Mouse (Mus musculus): Measurements from ENCODE around the gene BC107364. TPM values are rescaled to one million over a fixed set of nuclear protein-coding genes. Genes with fewer than 3 reads are reported as not detected.
"Not testable (repeated sequence)": the region's sequence is repeated elsewhere in the genome, so short reads cannot be mapped to it uniquely, and the experiment has no call there.

The BC107364 gene
- polyA plus RNA-seq, 1 experiment, result not detected

GRCm38 (mm10) chr3:96477084-96477483 is 25.0 kb upstream of the BC107364 start:
- no peaks in the 10 kb centered on the region; the same call in 1 of the 2 replicates for H3K4me1 ChIP-seq (ENCODE audit: control insufficient read depth, insufficient read depth, insufficient read length, low read length)
- H3K27ac ChIP-seq (replicated peaks; ENCODE audit: low read depth, low read length), result no peak overlapping the region
- no peak overlapping the region for H3K4me3 ChIP-seq (ENCODE audit: insufficient read depth, low read depth, low read length)

DNA sequence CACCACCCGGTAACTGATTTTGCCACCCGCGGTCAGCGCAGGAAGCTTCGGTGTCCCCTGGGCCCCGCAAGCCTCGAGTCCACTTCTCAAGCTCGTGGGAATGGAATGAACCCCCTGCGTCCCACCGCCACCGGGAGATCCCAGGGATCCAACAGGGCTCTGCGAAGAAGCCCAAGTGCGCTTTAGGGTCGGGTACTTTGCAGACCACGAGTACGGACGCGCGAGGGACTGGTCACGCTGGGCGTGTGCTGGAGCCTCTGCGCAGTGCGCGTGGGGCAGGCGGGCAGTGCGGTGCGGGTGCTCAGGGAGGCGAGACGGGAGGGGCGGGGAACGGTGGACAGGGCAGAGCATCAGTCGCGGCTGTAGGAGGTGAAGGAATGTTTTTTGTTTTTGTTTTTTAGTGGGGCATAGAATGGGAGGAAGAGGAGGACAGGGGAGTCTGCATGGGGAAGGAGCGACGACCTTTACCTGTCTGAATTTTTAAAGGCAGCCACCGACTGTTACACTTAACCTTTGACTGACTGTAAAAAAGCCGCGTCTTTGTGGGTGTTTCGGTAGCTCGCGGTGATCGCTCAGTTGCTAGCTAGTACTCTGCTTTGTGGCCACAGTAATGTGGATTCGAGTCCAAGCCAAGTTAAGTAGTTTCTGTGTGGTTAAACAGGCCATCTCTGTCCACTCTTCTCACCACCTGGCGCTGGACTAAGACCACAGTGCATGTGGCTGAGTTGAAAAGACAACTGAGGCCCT is 23.0 kb upstream of the BC107364 start:
- H3K4me1 ChIP-seq (ENCODE audit: control insufficient read depth, insufficient read depth, insufficient read length, low read length), result no peaks in the 10 kb centered on the region; the same call in 1 of the 2 replicates
- no peak overlapping the region for H3K27ac ChIP-seq (replicated peaks; ENCODE audit: low read depth, low read length)
- peak overlapping the region; percentile 19 for H3K4me3 ChIP-seq (ENCODE audit: insufficient read depth, low read depth, low read length)

DNA sequence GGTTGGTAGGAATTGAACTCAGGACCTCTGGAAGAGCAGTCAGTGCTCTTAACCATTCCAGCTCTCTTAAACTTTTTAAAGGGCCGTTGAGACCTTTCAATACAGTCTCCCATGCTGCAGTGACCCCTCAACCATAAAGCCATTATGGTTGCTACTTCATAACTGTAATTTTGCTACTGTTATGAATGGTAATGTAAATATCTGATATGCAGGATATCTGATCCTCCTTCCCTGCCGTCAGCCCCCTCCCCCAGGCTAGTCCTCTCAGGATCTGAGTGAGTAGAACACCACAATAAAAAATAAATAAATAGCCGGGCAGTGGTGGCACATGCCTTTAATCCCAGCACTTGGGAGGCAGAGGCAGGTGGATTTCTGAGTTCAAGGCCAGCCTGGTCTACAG is 21.4 kb upstream of the BC107364 start:
- H3K4me3 ChIP-seq (ENCODE audit: insufficient read depth, low read depth, low read length); H3K27ac ChIP-seq (replicated peaks; ENCODE audit: low read depth, low read length); H3K4me1 ChIP-seq (ENCODE audit: control insufficient read depth, insufficient read depth, insufficient read length, low read length): not testable (repeated sequence)

DNA sequence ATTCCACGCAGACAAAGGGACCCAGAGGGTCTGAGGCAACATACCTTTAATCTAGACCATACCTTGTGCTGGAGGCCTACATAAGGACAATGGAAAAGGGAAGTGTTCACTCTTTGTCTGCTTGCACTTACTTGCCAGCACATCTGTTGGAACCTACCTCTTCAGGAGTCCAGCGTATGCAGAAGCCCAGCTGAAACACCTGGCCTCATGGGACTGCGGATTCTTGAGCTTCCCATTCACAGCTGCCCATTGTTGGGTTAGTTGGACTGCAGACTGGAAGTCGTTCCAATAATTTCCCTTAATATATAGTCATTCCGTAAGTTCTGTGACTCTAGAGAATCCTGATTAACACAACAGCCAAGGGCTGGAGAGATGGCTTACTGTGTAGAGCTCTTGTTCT is 20.0 kb upstream of the BC107364 start:
- no peak overlapping the region for H3K27ac ChIP-seq (replicated peaks; ENCODE audit: low read depth, low read length)

DNA sequence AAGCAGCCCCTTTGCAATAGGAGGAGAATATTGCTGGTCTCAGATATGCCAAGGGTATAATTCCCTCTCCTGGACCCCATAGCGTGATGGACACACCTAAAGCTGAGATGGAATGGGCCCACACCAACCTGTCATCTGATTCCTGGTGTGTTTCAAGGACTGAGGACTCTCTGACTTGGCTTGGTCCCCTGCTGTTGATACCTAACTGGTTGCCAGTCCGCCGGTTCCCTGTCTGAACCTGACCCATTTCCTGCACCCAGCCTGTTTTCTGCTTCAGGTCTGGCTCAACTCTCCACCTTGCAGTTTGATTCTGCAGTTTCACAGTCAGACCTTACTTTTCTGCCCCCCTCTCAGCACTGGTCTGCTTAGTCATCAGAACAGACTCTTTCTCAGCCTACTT is 17.5 kb upstream of the BC107364 start:
- Histone ChIP-seq H3K4me1 (ENCODE audit: control insufficient read depth, insufficient read depth, insufficient read length, low read length) (no peaks in the 10 kb centered on the region), H3K27ac (replicated peaks; ENCODE audit: low read depth, low read length) (no peak overlapping the region), H3K4me3 (ENCODE audit: insufficient read depth, low read depth, low read length) (no peak overlapping the region)

More for the DNA sequence above, 20.0 kb upstream of the BC107364 start:
- Histone ChIP-seq H3K4me1 (ENCODE audit: control insufficient read depth, insufficient read depth, insufficient read length, low read length) (no peaks in the 10 kb centered on the region; the same call in 1 of the 2 replicates), H3K4me3 (ENCODE audit: insufficient read depth, low read depth, low read length) (no peak overlapping the region)

GRCm38 (mm10) chr3:96468335-96468734 is 16.2 kb upstream of the BC107364 start:
- not testable (repeated sequence) for H3K27ac ChIP-seq (replicated peaks; ENCODE audit: low read depth, low read length); H3K4me3 ChIP-seq (ENCODE audit: insufficient read depth, low read depth, low read length); H3K4me1 ChIP-seq (ENCODE audit: control insufficient read depth, insufficient read depth, insufficient read length, low read length)

- H3K27ac ChIP-seq (replicated peaks; ENCODE audit: low read depth, low read length), result no peak overlapping the region
- no peaks in the 10 kb centered on the region for H3K4me1 ChIP-seq (ENCODE audit: control insufficient read depth, insufficient read depth, insufficient read length, low read length)
- no peak overlapping the region for H3K4me3 ChIP-seq (ENCODE audit: insufficient read depth, low read depth, low read length)
These were observed 15.5 kb upstream of the BC107364 start for GRCm38 (mm10) chr3:96467641-96468040.

DNA sequence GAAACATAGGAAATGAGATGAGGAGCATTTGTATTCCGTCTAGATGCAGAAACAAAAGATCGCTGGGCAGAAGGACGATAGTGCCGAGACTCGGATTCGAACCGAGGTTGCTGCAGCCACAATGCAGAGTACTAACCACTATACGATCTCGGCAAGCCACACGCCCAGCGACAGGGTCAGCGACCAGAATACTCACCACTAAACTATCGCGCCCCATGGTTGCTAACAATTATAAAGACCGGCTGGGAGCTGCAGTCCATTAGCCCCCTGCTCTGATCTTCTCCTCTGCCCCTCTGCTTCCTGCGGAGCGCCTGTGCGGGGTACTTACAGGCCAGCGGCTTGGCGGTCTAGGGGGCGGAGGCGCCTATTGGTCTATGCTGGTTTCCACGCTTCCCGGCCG is 11.8 kb upstream of the BC107364 start:
- Histone ChIP-seq H3K4me1 (ENCODE audit: control insufficient read depth, insufficient read depth, insufficient read length, low read length) (no peaks in the 10 kb centered on the region), H3K27ac (replicated peaks; ENCODE audit: low read depth, low read length) (no peak overlapping the region), H3K4me3 (ENCODE audit: insufficient read depth, low read depth, low read length) (no peak overlapping the region)

DNA sequence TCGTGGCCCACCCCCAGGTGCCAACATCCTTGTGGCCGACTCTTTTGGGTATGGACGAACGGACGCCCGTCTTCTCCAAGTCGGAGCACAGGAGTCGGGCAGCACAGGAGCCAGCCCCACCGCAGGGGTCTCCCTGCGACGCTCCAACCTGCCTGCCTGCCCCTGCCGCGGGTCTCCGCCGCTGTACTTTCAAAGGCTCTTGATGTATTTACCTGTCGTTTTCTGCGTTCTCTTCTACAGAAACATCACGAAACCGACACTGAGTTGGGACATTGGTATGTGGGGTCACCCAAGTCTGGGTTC is 8.4 kb upstream of the BC107364 start:
- not testable (repeated sequence) for H3K4me1 ChIP-seq (ENCODE audit: control insufficient read depth, insufficient read depth, insufficient read length, low read length); H3K4me3 ChIP-seq (ENCODE audit: insufficient read depth, low read depth, low read length); H3K27ac ChIP-seq (replicated peaks; ENCODE audit: low read depth, low read length)

DNA sequence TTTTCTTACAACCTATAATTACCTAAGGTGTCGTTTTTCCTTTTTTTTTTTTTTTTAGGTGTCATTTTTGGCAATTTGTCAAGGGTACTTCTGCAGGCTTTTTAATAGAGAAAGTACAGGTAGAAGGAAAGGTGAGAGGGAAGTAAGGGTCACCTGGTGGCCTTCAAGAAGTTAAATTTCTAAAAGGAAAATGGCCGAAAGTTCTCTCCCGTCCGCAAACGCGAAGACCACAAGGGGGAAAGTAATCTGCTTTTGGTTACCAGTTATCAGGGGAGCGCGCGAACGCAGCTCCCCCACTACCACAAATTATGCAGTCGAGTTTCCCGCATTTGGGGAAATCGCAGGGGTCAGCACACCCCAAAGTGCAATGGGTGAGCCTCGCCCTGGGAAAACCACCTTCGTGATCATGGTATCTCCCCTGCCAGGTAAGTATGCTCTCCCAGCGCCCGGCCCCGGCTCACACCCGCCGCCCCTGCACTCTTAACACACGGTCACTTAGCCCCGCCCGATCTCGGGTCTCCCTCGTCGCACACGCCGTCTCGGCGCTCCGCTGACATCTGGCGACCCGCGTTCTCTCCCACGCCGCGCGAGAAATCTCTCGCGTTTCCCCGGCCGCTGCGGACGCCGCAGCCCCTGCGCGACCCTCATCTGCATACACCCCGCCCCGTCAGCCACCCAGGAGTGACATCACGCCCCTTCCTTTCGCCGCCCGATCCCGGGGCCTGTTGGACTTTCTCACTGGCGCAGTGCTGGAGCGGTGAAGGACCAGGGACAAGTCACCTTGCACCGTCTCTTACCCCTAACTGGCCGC is 7.9 kb upstream of the BC107364 start:
- H3K27ac ChIP-seq (replicated peaks; ENCODE audit: low read depth, low read length); H3K4me3 ChIP-seq (ENCODE audit: insufficient read depth, low read depth, low read length); H3K4me1 ChIP-seq (ENCODE audit: control insufficient read depth, insufficient read depth, insufficient read length, low read length): not testable (repeated sequence)

- H3K4me1 ChIP-seq (ENCODE audit: control insufficient read depth, insufficient read depth, insufficient read length, low read length); H3K4me3 ChIP-seq (ENCODE audit: insufficient read depth, low read depth, low read length); H3K27ac ChIP-seq (replicated peaks; ENCODE audit: low read depth, low read length): not testable (repeated sequence)
These were observed 6.9 kb upstream of the BC107364 start for GRCm38 (mm10) chr3:96458886-96459439.

DNA sequence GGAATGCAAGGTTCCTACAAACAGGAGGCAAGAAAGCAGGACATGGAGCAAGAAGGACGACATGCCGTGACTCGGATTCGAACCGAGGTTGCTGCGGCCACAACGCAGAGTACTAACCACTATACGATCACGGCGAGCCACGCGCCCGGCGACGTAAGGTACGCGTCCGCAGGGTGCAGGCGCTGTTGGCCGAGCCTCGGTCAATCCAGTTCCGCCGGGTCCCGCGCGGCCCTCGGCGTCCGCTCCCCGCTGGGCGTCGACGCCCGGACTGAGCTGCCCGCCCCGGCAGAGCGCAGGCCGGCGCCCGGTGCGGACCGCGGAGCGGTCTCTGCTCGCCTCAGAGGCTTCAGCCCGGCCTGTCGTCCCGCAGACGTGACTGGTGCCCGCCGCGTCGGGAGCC is 5.9 kb upstream of the BC107364 start:
- H3K4me3 ChIP-seq (ENCODE audit: insufficient read depth, low read depth, low read length); H3K27ac ChIP-seq (replicated peaks; ENCODE audit: low read depth, low read length): not testable (repeated sequence)

GRCm38 (mm10) chr3:96451181-96451737 is 847 bp downstream of the BC107364 start:
- not testable (repeated sequence) for H3K4me1 ChIP-seq (ENCODE audit: control insufficient read depth, insufficient read depth, insufficient read length, low read length); H3K27ac ChIP-seq (replicated peaks; ENCODE audit: low read depth, low read length); H3K4me3 ChIP-seq (ENCODE audit: insufficient read depth, low read depth, low read length)

More for the DNA sequence above, 5.9 kb upstream of the BC107364 start:
- not testable (repeated sequence) for H3K4me1 ChIP-seq (ENCODE audit: control insufficient read depth, insufficient read depth, insufficient read length, low read length)

DNA sequence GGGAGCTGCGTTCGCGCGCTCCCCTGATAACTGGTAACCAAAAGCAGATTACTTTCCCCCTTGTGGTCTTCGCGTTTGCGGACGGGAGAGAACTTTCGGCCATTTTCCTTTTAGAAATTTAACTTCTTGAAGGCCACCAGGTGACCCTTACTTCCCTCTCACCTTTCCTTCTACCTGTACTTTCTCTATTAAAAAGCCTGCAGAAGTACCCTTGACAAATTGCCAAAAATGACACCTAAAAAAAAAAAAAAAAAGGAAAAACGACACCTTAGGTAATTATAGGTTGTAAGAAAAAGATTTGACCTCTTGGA is 1.6 kb downstream of the BC107364 start:
- H3K27ac ChIP-seq (replicated peaks; ENCODE audit: low read depth, low read length); H3K4me3 ChIP-seq (ENCODE audit: insufficient read depth, low read depth, low read length); H3K4me1 ChIP-seq (ENCODE audit: control insufficient read depth, insufficient read depth, insufficient read length, low read length): not testable (repeated sequence)

DNA sequence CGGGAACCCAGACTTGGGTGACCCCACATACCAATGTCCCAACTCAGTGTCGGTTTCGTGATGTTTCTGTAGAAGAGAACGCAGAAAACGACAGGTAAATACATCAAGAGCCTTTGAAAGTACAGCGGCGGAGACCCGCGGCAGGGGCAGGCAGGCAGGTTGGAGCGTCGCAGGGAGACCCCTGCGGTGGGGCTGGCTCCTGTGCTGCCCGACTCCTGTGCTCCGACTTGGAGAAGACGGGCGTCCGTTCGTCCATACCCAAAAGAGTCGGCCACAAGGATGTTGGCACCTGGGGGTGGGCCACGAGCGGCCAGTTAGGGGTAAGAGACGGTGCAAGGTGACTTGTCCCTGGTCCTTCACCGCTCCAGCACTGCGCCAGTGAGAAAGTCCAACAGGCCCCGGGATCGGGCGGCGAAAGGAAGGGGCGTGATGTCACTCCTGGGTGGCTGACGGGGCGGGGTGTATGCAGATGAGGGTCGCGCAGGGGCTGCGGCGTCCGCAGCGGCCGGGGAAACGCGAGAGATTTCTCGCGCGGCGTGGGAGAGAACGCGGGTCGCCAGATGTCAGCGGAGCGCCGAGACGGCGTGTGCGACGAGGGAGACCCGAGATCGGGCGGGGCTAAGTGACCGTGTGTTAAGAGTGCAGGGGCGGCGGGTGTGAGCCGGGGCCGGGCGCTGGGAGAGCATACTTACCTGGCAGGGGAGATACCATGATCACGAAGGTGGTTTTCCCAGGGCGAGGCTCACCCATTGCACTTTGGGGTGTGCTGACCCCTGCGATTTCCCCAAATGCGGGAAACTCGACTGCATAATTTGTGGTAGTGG is 2.1 kb downstream of the BC107364 start:
- not testable (repeated sequence) for H3K4me3 ChIP-seq (ENCODE audit: insufficient read depth, low read depth, low read length); H3K27ac ChIP-seq (replicated peaks; ENCODE audit: low read depth, low read length); H3K4me1 ChIP-seq (ENCODE audit: control insufficient read depth, insufficient read depth, insufficient read length, low read length)
